Mouse (Mus musculus): Measurements from ENCODE around the gene Tgfb1. TPM values are rescaled to one million over a fixed set of nuclear protein-coding genes. Genes with fewer than 3 reads are reported as not detected.

Gene Tgfb1
- total RNA-seq (2014; rRNA removed): 2.2 and 2.5 TPM in 2 replicates
- 0.53 and 0.88 TPM in 2 replicates for polyA plus RNA-seq (2015; fragmentation: Nextera tagmentation; extraction: Ambion mirVana)

DNA sequence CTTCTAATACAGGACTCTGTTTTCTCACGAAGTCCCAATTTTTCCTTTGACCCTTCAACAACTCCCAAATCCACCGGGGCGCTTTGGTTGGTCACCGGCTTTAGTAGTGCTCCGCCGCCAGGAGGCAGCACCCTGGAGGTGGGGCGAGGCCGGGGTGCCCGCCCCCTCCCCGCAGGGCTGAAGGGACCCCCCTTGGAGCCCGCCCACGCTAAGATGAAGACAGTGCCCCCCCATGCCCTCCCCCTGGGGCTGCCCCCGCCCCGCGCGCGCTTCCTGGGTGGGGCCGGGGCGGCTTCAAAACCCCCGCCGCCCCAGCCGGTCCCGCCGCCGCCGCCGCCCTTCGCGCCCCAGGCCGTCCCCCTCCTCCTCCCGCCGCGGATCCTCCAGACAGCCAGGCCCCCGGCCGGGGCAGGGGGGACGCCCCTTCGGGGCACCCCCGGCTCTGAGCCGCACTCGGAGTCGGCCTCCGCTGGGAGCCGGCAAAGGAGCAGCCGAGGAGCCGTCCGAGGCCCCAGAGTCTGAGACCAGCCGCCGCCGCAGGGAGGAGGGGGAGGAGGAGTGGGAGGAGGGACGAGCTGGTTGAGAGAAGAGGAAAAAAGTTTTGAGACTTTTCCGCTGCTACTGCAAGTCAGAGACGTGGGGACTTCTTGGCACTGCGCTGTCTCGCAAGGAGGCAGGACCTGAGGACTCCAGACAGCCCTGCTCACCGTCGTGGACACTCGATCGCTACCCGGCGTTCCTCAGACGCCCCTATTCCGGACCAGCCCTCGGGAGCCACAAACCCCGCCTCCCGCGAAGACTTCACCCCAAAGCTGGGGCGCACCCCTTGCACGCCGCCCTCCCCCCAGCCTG, at the start of gene Tgfb1:
Gene Tgfb1, plus strand, starts transcription at position 323 of the 852 bp plus-strand sequence.
- ATAC-seq (ENCODE audit: low FRiP score): no peak
- Histone ChIP-seq H3K36me3 (ENCODE audit: insufficient read depth, low read length) (no peaks in the 10 kb centered on the region), H3K27ac (ENCODE audit: low read depth, low read length) (no peak within 1 kb of the TSS), H3K4me1 (ENCODE audit: insufficient read depth, low read length) (peaks cover 6% of the 10 kb centered on the region), H3K9ac (replicated peaks; ENCODE audit: low read length, poor library complexity, severe bottlenecking) (peak within 1 kb of the TSS; percentile 39), H3K4me3 (ENCODE audit: low read depth, low read length) (peak within 1 kb of the TSS; percentile 38), H3K9me3 (ENCODE audit: low read length) (no peaks in the 10 kb centered on the region), H3K4me2 (ENCODE audit: low read depth, low read length, poor library complexity, severe bottlenecking) (peak within 1 kb of the TSS; percentile 73), H3K27me3 (ENCODE audit: insufficient read depth, low read length) (peaks cover 40% of the 10 kb centered on the region)
- 1% methylated on average over 47 of the region's 69 CpGs for WGBS
- DNase-seq (ENCODE audit: low spot score): no peak
- peak; percentile 57 for TF ChIP-seq CTCF (IDR thresholded peaks at IDR 0.05)

DNA sequence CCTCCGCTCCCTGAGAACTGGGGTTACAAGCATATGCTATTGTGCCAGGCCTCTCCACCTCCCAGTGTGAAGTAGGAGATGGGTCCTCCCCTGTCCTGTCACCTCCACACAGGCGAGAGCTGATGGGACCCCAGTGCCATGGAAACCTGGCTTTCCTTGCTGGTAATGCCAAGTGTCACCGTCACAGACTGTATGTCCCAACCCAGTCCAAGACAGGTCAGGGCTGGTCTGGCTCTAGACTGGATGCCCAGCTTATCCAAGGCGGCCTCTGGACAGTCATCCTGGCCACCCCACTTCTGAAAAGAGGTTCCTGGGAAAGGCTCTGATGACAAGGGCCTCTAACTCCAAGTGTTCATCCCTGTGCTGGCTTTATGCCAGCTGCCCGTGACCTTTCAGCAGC, 49.7 kb upstream of the Tgfb1 start:
- H3K9me3 ChIP-seq (ENCODE audit: low read length): no peaks in the 10 kb centered on the region
- ATAC-seq (ENCODE audit: low FRiP score) (no peak), DNase-seq (ENCODE audit: low spot score) (no peak)
- 86% methylated on average over 5 of the region's 5 CpGs for WGBS
- H3K4me3 ChIP-seq (ENCODE audit: low read depth, low read length): no peak overlapping the region
- H3K4me2 ChIP-seq (ENCODE audit: low read depth, low read length, poor library complexity, severe bottlenecking): no peak overlapping the region
- no peak for TF ChIP-seq CTCF (IDR thresholded peaks at IDR 0.05)
- H3K9ac ChIP-seq (replicated peaks; ENCODE audit: low read length, poor library complexity, severe bottlenecking): no peak overlapping the region
- H3K27me3 ChIP-seq (ENCODE audit: insufficient read depth, low read length): no peaks in the 10 kb centered on the region
- H3K36me3 ChIP-seq (ENCODE audit: insufficient read depth, low read length): peaks cover 58% of the 10 kb centered on the region
- no peak overlapping the region for H3K27ac ChIP-seq (ENCODE audit: low read depth, low read length)
- no peaks in the 10 kb centered on the region for H3K4me1 ChIP-seq (ENCODE audit: insufficient read depth, low read length)

DNA sequence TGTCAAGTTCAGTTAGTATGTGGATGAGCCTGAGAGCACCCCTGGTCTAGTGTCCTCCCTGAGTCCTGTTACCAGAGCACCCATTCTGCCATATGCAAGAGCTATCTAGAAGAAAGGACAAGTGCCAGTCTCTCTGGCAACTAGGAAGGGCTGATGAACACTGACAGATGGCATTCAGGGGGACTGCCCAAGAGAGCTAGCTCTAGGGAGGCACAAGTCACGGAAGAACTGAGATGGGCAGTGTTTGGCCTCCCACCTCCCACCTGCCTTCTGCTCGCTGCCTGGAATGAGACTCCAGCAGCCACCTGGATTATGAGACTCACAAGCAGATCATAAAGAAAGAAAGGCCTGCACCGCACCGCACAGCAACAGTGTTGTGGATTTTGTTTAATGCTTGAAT, 47.0 kb upstream of the Tgfb1 start:
- 88% methylated on average over 4 of the region's 4 CpGs for WGBS
- no peak for DNase-seq (ENCODE audit: low spot score)
- H3K36me3 ChIP-seq (ENCODE audit: insufficient read depth, low read length): peaks cover 51% of the 10 kb centered on the region

DNA sequence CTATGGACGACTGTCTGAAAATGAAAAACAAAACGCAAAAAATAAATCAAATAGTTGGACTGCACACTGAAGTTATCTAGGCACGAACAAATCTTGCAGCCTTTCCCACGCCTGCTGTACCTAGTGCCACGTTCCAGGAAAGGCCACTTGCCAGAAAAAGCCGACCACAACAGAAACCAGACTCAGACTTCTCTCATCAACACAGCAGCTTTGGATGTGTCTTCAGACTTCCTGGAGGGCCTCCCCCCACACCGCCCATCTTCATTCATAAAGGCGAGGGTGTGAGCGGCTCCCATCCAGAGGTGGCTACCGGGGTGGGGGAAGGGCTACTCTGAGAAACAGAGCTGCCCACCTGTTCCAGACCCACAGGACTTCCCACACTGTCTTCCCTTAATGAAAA, 42.7 kb upstream of the Tgfb1 start:
- no peaks in the 10 kb centered on the region for H3K9me3 ChIP-seq (ENCODE audit: low read length)
- H3K4me1 ChIP-seq (ENCODE audit: insufficient read depth, low read length): no peaks in the 10 kb centered on the region
- H3K27ac ChIP-seq (ENCODE audit: low read depth, low read length): no peak overlapping the region
- H3K4me3 ChIP-seq (ENCODE audit: low read depth, low read length): no peak overlapping the region
- H3K36me3 ChIP-seq (ENCODE audit: insufficient read depth, low read length): peaks cover 24% of the 10 kb centered on the region
- no peak for DNase-seq (ENCODE audit: low spot score)
- no peaks in the 10 kb centered on the region for H3K27me3 ChIP-seq (ENCODE audit: insufficient read depth, low read length)
- 85% methylated on average over 10 of the region's 10 CpGs for WGBS
- H3K4me2 ChIP-seq (ENCODE audit: low read depth, low read length, poor library complexity, severe bottlenecking): no peak overlapping the region
- ATAC-seq (ENCODE audit: low FRiP score): no peak
- TF ChIP-seq CTCF (IDR thresholded peaks at IDR 0.05): no peak
- no peak overlapping the region for H3K9ac ChIP-seq (replicated peaks; ENCODE audit: low read length, poor library complexity, severe bottlenecking)

More for the DNA sequence above, 47.0 kb upstream of the Tgfb1 start:
- Histone ChIP-seq H3K9me3 (ENCODE audit: low read length) (no peaks in the 10 kb centered on the region), H3K27me3 (ENCODE audit: insufficient read depth, low read length) (no peaks in the 10 kb centered on the region), H3K4me1 (ENCODE audit: insufficient read depth, low read length) (no peaks in the 10 kb centered on the region), H3K4me3 (ENCODE audit: low read depth, low read length) (no peak overlapping the region), H3K9ac (replicated peaks; ENCODE audit: low read length, poor library complexity, severe bottlenecking) (no peak overlapping the region), H3K4me2 (ENCODE audit: low read depth, low read length, poor library complexity, severe bottlenecking) (no peak overlapping the region), H3K27ac (ENCODE audit: low read depth, low read length) (no peak overlapping the region)
- ATAC-seq (ENCODE audit: low FRiP score): no peak
- no peak for TF ChIP-seq CTCF (IDR thresholded peaks at IDR 0.05)

DNA sequence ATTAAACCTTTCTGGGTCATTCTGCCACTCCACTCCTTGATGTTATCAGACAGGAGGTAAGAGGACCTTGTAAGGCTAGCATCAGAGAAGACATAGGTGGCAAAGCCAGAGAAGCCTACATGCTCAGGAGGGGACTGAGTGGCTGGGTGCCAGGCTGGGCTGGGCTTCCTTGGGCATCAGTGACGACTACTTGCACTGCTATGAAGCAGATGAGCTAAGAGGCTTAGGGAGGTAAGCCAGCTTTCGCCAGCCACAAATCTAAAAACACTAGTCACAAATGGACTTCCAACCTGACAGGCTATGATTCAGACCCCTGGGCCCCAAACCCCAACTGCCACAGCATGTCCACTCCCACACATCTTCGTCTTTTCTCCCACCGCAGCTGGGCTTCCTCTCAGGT, 42.2 kb upstream of the Tgfb1 start:
- no peak for TF ChIP-seq CTCF (IDR thresholded peaks at IDR 0.05)
- no peak for DNase-seq (ENCODE audit: low spot score)
- Histone ChIP-seq H3K4me1 (ENCODE audit: insufficient read depth, low read length) (no peaks in the 10 kb centered on the region), H3K4me2 (ENCODE audit: low read depth, low read length, poor library complexity, severe bottlenecking) (no peak overlapping the region), H3K9ac (replicated peaks; ENCODE audit: low read length, poor library complexity, severe bottlenecking) (no peak overlapping the region), H3K9me3 (ENCODE audit: low read length) (no peaks in the 10 kb centered on the region), H3K4me3 (ENCODE audit: low read depth, low read length) (no peak overlapping the region), H3K27ac (ENCODE audit: low read depth, low read length) (no peak overlapping the region), H3K27me3 (ENCODE audit: insufficient read depth, low read length) (no peaks in the 10 kb centered on the region), H3K36me3 (ENCODE audit: insufficient read depth, low read length) (peaks cover 19% of the 10 kb centered on the region)
- ATAC-seq (ENCODE audit: low FRiP score): no peak
- WGBS: 68% methylated on average over 4 of the region's 4 CpGs

DNA sequence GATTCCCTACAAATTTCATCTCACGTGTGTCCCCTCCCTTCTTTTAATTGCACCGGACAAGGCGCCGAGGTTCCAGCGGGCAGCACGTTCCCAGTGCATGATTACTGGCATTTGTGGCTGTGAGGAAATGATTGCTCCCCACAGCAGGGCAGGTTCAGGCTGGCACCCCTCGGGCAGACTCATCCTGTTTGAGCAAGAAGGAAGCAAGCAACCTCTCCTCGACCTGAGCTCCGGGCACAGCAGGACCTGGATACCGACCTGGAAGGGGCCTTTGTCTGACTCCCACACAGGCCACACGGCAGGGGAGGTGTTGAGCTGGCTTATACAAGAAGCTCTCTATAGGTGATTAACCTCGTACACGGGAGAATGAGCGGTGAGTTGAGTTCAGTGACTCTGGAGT, 41.7 kb upstream of the Tgfb1 start:
- ATAC-seq (ENCODE audit: low FRiP score): no peak
- no peak overlapping the region for H3K27ac ChIP-seq (ENCODE audit: low read depth, low read length)
- H3K4me3 ChIP-seq (ENCODE audit: low read depth, low read length): no peak overlapping the region
- H3K27me3 ChIP-seq (ENCODE audit: insufficient read depth, low read length): no peaks in the 10 kb centered on the region
- no peak overlapping the region for H3K9ac ChIP-seq (replicated peaks; ENCODE audit: low read length, poor library complexity, severe bottlenecking)
- DNase-seq (ENCODE audit: low spot score): no peak
- H3K36me3 ChIP-seq (ENCODE audit: insufficient read depth, low read length): peaks cover 16% of the 10 kb centered on the region; the same call in 1 of the 2 replicates
- WGBS: 42% methylated on average over 14 of the region's 14 CpGs
- no peaks in the 10 kb centered on the region for H3K4me1 ChIP-seq (ENCODE audit: insufficient read depth, low read length)
- H3K4me2 ChIP-seq (ENCODE audit: low read depth, low read length, poor library complexity, severe bottlenecking): no peak overlapping the region
- no peak for TF ChIP-seq CTCF (IDR thresholded peaks at IDR 0.05)
- no peaks in the 10 kb centered on the region for H3K9me3 ChIP-seq (ENCODE audit: low read length)

Measured in midbrain, postnatal 0 days (tissue).